8 mouse cellular contexts compared by ENCODE assay signal in the genomic region with DNA sequence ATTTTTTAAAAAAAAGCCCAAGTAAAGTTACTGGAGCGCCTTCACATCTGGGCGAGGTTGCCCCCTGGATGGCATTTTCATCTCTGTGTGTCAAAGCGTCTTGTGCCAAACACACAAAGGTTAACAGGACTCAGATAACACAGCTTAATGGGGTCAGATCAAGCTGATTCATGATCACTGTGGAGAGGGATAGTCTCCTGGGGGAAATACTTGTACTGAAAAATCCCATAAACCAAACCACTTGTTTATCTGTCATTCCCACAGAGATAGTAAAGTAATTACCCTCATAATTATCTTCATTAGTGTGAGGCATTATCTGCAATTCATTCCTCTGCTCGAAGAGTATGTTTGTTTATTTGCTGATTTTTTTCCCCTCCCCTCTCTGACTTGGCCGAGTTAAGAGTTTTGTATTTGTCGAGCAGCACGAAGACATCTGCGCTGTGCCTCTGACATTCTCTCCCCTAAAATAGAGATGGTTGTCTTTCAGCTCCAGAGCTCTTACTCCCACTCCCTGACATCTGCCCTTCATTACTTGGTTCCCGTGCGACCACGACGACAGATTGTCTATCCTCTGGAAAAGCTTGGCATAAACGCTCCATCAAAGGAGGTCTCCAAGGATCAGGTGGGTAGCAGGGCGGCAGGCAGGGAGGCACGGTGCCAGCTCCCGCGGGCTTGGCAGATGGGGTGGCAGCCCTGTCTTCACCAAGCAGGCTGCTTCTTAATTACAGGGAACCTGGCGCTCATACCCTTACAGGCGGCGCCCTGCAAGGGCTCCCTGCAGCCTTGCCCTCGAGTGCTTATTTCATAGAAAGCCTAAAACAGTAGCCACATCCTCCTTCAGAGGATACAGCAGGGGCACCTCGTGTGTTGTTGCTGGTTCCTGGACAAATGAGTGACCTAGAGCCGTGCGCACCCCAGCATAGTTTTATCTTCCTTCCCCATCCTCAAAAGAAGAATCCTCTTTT.
DNase-seq lines count a peak whose midpoint lies in the region; ATAC-seq lines count a peak whose summit lies in the region.

No protein-coding gene starts in this region.

- no peak overlapping the region for H3K4me3 ChIP-seq in heart, embryonic 14.5 days (ENCODE audit: control insufficient read depth in 1 of 2, insufficient read depth in 1 of 2, low read depth in 1 of 2, low read length in 2 of 2)
- H3K4me3 ChIP-seq in liver, embryonic 12.5 days = no peak overlapping the region

- no peak overlapping the region for H3K9ac ChIP-seq in heart, embryonic 14.5 days (ENCODE audit: low read length)
- H3K9ac ChIP-seq in liver, embryonic 12.5 days = no peak overlapping the region

- no peak for DNase-seq in heart, adult 9 months (ENCODE audit: low spot score in 2 of 2)
- peak; percentile 85 for DNase-seq in cerebellum, adult 11-12 months
- DNase-seq in frontal cortex, postnatal 14 days (ENCODE audit: low spot score in 2 of 2) = peak; percentile 18 to 33
- DNase-seq in layer of hippocampus, postnatal 36 days = peak; percentile 65 to 72
- peak; percentile 27 to 30 for DNase-seq in right cerebral cortex, adult 2 months (ENCODE audit: low spot score in 2 of 2)
- DNase-seq in lung, postnatal 36 days = no peak

- no peaks in the 10 kb centered on the region for H3K36me3 ChIP-seq in heart, embryonic 14.5 days (ENCODE audit: control insufficient read depth, insufficient read depth, low read length)
- H3K36me3 ChIP-seq in liver, embryonic 12.5 days = no peaks in the 10 kb centered on the region

- no peaks in the 10 kb centered on the region for H3K9me3 ChIP-seq in heart, embryonic 14.5 days (ENCODE audit: control insufficient read depth, low read length)
- H3K9me3 ChIP-seq in liver, embryonic 12.5 days (replicated peaks) = no peaks in the 10 kb centered on the region

- 40% methylated on average over 24 of the region's 24 CpGs for WGBS in heart, embryonic 14.5 days
- 57% methylated on average over 24 of the region's 24 CpGs for WGBS in liver, embryonic 12.5 days (ENCODE audit: insufficient replicate concordance)

- H3K4me2 ChIP-seq in heart, embryonic 14.5 days (ENCODE audit: low read length) = 0 out of 2 replicates have a peak overlapping the region, but pooled peaks have one; percentile 15
- H3K4me2 ChIP-seq in liver, embryonic 12.5 days = no peak overlapping the region

- peaks cover 9 to 13% of the 10 kb centered on the region in 2 experiments; a peak in 3 of 4 replicates for H3K4me1 ChIP-seq in heart, embryonic 14.5 days (ENCODE audit: control insufficient read depth in 2 of 2, insufficient read depth in 2 of 2, low read length in 2 of 2)
- no peaks in the 10 kb centered on the region for H3K4me1 ChIP-seq in liver, embryonic 12.5 days

- no peak for ATAC-seq in heart, embryonic 14.5 days (ENCODE audit: insufficient number of reproducible peaks, insufficient read depth, low FRiP score, low read depth)
- ATAC-seq in liver, embryonic 12.5 days = no peak

- no peak overlapping the region for H3K27ac ChIP-seq in heart, embryonic 14.5 days (replicated peaks in 1 of 2; ENCODE audit: control insufficient read depth in 1 of 2, insufficient read depth in 1 of 2, low read depth in 2 of 2, low read length in 2 of 2)
- no peak overlapping the region for H3K27ac ChIP-seq in liver, embryonic 12.5 days

- H3K27me3 ChIP-seq in heart, embryonic 14.5 days (ENCODE audit: control insufficient read depth, insufficient read depth, low read length) = no peaks in the 10 kb centered on the region
- H3K27me3 ChIP-seq in liver, embryonic 12.5 days (replicated peaks) = 0 out of 2 replicates have a peak, but pooled peaks cover 4% of the 10 kb centered on the region

Comparison
In these comparisons a context has a peak if more than half of its experiments do, and no peak if none do; other contexts are left out.
1. DNase-seq: peak in cerebellum, adult 11-12 months (single experiment), frontal cortex, postnatal 14 days (2 of 2), layer of hippocampus, postnatal 36 days (2 of 2) and right cerebral cortex, adult 2 months (2 of 2); none in heart, adult 9 months (0 of 2) and lung, postnatal 36 days (single experiment).